Mouse (Mus musculus) left cerebral cortex, adult 18-20 months (tissue): ENCODE measurements at regions not wholly inside any gene's neighbourhood (a gene's known extent, or its start where the extent isn't known, plus 50 kb on each side); places are given as distances from the start of the nearest gene placed in this dataset.
A peak's percentile ranks its signal among the peaks of the same experiment; 100 is the strongest.

Experiments used
- DNase-seq, 2 experiments: peaks; one replicate each; pipeline ENCODE4 v3.0.0; 2021 to 2022; ENCODE audit warnings: low spot score in 2 of 2, mixed read lengths in 1 of 2

GRCm38 (mm10) chr16:9336063-9336462 lies 506.2 kb downstream of the 1810013L24Rik start:
- DNase-seq = no peak

- DNase-seq = no peak
Observed at GRCm38 (mm10) chr16:9339456-9339855, 509.6 kb downstream of the 1810013L24Rik start.

- no peak for DNase-seq
Observed at GRCm38 (mm10) chr16:9341245-9341644, 511.3 kb downstream of the 1810013L24Rik start.

GRCm38 (mm10) chr16:9353811-9354210 lies 523.9 kb downstream of the 1810013L24Rik start:
- DNase-seq = no peak

- DNase-seq = no peak
Observed at GRCm38 (mm10) chr16:9354331-9355030, 524.6 kb downstream of the 1810013L24Rik start.

- DNase-seq = no peak
Observed at GRCm38 (mm10) chr16:9358651-9359050, 528.8 kb downstream of the 1810013L24Rik start.

GRCm38 (mm10) chr16:9359399-9360135 lies 529.7 kb downstream of the 1810013L24Rik start:
- DNase-seq = no peak

GRCm38 (mm10) chr16:9360741-9361255 lies 530.9 kb downstream of the 1810013L24Rik start:
- peak; percentile 36 to 66 for DNase-seq

GRCm38 (mm10) chr16:9362116-9362515 lies 532.2 kb downstream of the 1810013L24Rik start:
- DNase-seq = peak in 1 of 2 experiments; percentile 5

GRCm38 (mm10) chr16:9364105-9364504 lies 534.2 kb downstream of the 1810013L24Rik start:
- no peak for DNase-seq

GRCm38 (mm10) chr16:9390986-9391385 lies 561.1 kb downstream of the 1810013L24Rik start:
- no peak for DNase-seq

- DNase-seq = no peak
Observed at GRCm38 (mm10) chr16:9404736-9405135, 574.8 kb downstream of the 1810013L24Rik start.

- DNase-seq = no peak
Observed at GRCm38 (mm10) chr16:9408196-9408595, 578.3 kb downstream of the 1810013L24Rik start.

- no peak for DNase-seq
Observed at GRCm38 (mm10) chr16:9430509-9430908, 564.9 kb downstream of the Grin2a start.

- no peak for DNase-seq
Observed at GRCm38 (mm10) chr16:9439300-9439856, 556.0 kb downstream of the Grin2a start.

GRCm38 (mm10) chr16:9439891-9440290 lies 555.5 kb downstream of the Grin2a start:
- no peak for DNase-seq

- DNase-seq = no peak
Observed at GRCm38 (mm10) chr16:9452058-9452457, 543.3 kb downstream of the Grin2a start.

- peak in 1 of 2 experiments; percentile 46 for DNase-seq
Observed at GRCm38 (mm10) chr16:9457574-9457973, 537.8 kb downstream of the Grin2a start.

GRCm38 (mm10) chr16:9462497-9462896 lies 532.9 kb downstream of the Grin2a start:
- DNase-seq = no peak

- DNase-seq = no peak
Observed at GRCm38 (mm10) chr16:9469394-9469793, 526.0 kb downstream of the Grin2a start.

- no peak for DNase-seq
Observed at GRCm38 (mm10) chr16:9485291-9485690, 510.1 kb downstream of the Grin2a start.

- DNase-seq = no peak
Observed at GRCm38 (mm10) chr16:9498301-9498700, 497.1 kb downstream of the Grin2a start.
